Mouse (Mus musculus) retina, postnatal 1 day (tissue): Measurements from ENCODE around the gene Fstl4.

Source experiments
- DNase-seq: peaks from one replicate; pipeline ENCODE4 v3.0.0-alpha.2; 2012

Fstl4 gene

GRCm38 (mm10) chr11:53097331-53097730, 332.9 kb downstream of the Fstl4 start:
- no peak for DNase-seq

GRCm38 (mm10) chr11:53097870-53098269, 333.4 kb downstream of the Fstl4 start:
- no peak for DNase-seq

GRCm38 (mm10) chr11:53098780-53099198, 334.4 kb downstream of the Fstl4 start:
- peak; percentile 72 for DNase-seq

GRCm38 (mm10) chr11:53099322-53099721, 334.9 kb downstream of the Fstl4 start:
- DNase-seq = no peak

- no peak for DNase-seq
Measured at GRCm38 (mm10) chr11:53101732-53102131, 337.3 kb downstream of the Fstl4 start.

GRCm38 (mm10) chr11:53103601-53104325, 339.3 kb downstream of the Fstl4 start:
- DNase-seq = peak; percentile 63

- DNase-seq = no peak
Measured at GRCm38 (mm10) chr11:53107706-53108105, 343.3 kb downstream of the Fstl4 start.

GRCm38 (mm10) chr11:53108798-53109197, 344.4 kb downstream of the Fstl4 start:
- DNase-seq = no peak

- no peak for DNase-seq
Measured at GRCm38 (mm10) chr11:53109701-53110467, 345.4 kb downstream of the Fstl4 start.

GRCm38 (mm10) chr11:53115711-53116110, 351.3 kb downstream of the Fstl4 start:
- DNase-seq = no peak

GRCm38 (mm10) chr11:53116356-53116755, 351.9 kb downstream of the Fstl4 start:
- no peak for DNase-seq

GRCm38 (mm10) chr11:53118226-53118965, 354.0 kb downstream of the Fstl4 start:
- DNase-seq = no peak

GRCm38 (mm10) chr11:53119966-53120365, 355.5 kb downstream of the Fstl4 start:
- no peak for DNase-seq

GRCm38 (mm10) chr11:53121208-53121607, 356.8 kb downstream of the Fstl4 start:
- no peak for DNase-seq

GRCm38 (mm10) chr11:53124799-53125198, 360.4 kb downstream of the Fstl4 start:
- no peak for DNase-seq

GRCm38 (mm10) chr11:53126660-53127059, 362.2 kb downstream of the Fstl4 start:
- DNase-seq = no peak

GRCm38 (mm10) chr11:53128661-53129060, 364.2 kb downstream of the Fstl4 start:
- DNase-seq = peak; percentile 76

GRCm38 (mm10) chr11:53132406-53133035, 368.1 kb downstream of the Fstl4 start:
- DNase-seq = peak; percentile 43

- DNase-seq = peak; percentile 47
Measured at GRCm38 (mm10) chr11:53136371-53136770, 371.9 kb downstream of the Fstl4 start.

GRCm38 (mm10) chr11:53137381-53137780, 372.9 kb downstream of the Fstl4 start:
- DNase-seq = no peak

GRCm38 (mm10) chr11:53138212-53138611, 373.8 kb downstream of the Fstl4 start:
- no peak for DNase-seq

- DNase-seq = peak; percentile 48
Measured at GRCm38 (mm10) chr11:53139666-53140065, 375.2 kb downstream of the Fstl4 start.

GRCm38 (mm10) chr11:53140196-53140595, 375.8 kb downstream of the Fstl4 start:
- DNase-seq = no peak
